Mouse (Mus musculus): Measurements from ENCODE around the gene Fam229b. TPM values are rescaled to one million over a fixed set of nuclear protein-coding genes. Genes with fewer than 3 reads are reported as not detected.

Fam229b gene
- polyA plus RNA-seq, 1 experiment from 2014 or later = 1.3 TPM

DNA sequence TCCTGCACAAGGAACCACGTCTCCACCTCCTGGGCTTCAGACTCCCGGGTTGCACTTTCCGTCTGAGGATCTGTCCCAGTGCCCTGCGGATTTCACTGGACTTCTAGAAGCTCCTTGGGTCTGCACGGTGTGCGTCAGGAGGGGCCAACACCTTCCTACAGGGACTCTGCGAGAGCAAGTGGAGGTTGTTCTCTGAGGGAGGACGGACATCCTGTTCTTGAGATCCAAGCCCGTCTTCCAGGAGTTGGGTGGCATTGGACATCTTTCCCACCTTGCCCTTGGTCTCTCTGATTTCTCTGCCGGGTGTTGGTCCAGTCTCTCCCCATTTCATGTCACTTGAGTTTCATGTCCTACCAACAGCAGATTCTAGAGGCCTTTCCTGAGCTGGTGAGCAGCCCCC lies 30.0 kb upstream of the Fam229b start, which contains the start of gene Ccn6:
Gene Ccn6, minus strand, starts transcription at position 101 of the 400 bp plus-strand sequence.
- Histone ChIP-seq H3K4me1 (replicated peaks) (no peaks in the 10 kb centered on the region), H3K9me3 (replicated peaks) (no peaks in the 10 kb centered on the region), H3K27me3 (peaks cover 36% of the 10 kb centered on the region), H3K9ac (no peak within 1 kb of the TSS), H3K36me3 (no peaks in the 10 kb centered on the region), H3K4me3 (replicated peaks) (no peak within 1 kb of the TSS), H3K27ac (no peak within 1 kb of the TSS), H3K4me2 (peak within 1 kb of the TSS; percentile 40; the same call in 1 of the 2 replicates)
- 75% methylated on average over 10 of the region's 10 CpGs for whole genome bisulfite sequencing (ENCODE audit: insufficient replicate concordance)
- DNase-seq (no peak), ATAC-seq (ENCODE audit: low read depth) (no peak)

DNA sequence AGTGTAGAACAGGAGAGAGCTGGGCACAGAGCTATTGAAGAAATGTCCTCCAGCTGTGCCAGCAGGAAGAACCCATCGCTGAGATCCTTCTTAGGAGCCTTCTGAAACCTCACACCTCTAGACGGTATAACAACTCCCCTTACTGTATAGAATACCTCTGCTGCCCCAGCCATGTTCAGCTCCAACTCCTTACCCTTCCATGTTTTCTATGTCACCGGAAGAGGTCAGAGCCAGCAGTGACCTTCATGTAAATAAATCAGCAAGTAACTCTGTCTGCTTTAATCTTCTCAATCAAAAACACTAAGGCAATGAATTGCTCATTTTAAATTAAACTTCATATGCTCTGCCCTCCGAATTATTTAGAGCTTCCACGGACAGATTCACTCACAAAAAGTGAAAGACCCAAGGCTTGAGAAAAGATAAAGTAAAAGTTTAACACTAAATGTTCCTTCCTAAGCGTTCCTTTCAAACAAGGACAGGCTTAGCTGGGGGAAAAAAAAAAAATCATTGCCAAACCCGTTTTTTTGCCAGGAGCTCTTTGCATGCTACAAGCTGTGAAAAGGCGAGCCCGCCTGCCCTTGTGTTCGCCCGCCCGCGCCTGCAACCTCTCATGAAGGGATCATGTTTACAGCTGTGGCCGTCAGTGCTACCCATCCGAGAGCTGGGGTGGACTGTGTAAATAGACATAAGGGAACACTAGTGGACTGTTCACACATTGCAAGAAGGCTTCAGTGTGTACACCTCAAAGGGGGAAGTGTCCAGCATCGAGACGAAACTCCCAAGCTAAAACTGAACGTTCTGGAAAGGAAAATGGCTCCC lies 29.2 kb upstream of the Fam229b start:
- H3K4me2 ChIP-seq = peak overlapping the region; percentile 40; the same call in 1 of the 2 replicates
- no peak for DNase-seq
- H3K27me3 ChIP-seq = peaks cover 31% of the 10 kb centered on the region
- no peaks in the 10 kb centered on the region for H3K9me3 ChIP-seq (replicated peaks)
- no peak for ATAC-seq (ENCODE audit: low read depth)
- WGBS (ENCODE audit: insufficient replicate concordance) = 47% methylated on average over 18 of the region's 18 CpGs
- no peak overlapping the region for H3K9ac ChIP-seq
- H3K4me1 ChIP-seq (replicated peaks) = no peaks in the 10 kb centered on the region
- no peak overlapping the region for H3K4me3 ChIP-seq (replicated peaks)
- H3K27ac ChIP-seq = no peak overlapping the region
- no peaks in the 10 kb centered on the region for H3K36me3 ChIP-seq

DNA sequence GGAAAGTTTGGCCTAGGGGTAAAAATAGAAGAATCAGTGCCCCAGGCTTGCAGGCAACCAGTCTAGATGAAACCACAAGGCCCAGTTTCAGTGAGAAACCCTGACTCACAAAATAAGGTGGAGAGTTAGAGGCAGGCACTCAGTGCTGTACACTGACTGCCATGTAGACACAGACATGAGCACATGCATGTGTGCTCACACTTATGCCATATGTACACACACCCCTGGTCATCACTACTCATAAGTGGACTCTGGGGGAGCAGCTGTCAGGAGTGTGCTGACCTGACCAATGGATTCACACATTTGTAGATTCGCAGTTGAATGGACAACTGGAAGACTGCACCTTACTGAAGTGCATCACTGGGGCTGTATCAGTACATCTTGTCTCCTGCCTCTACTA lies 27.7 kb upstream of the Fam229b start:
- no peaks in the 10 kb centered on the region for H3K36me3 ChIP-seq
- 71% methylated on average over 1 of the region's 1 CpGs for WGBS (ENCODE audit: insufficient replicate concordance)
- DNase-seq (no peak), ATAC-seq (ENCODE audit: low read depth) (no peak)
- H3K4me2 ChIP-seq = no peak overlapping the region
- no peak overlapping the region for H3K9ac ChIP-seq
- H3K4me1 ChIP-seq (replicated peaks) = no peaks in the 10 kb centered on the region
- peaks cover 19% of the 10 kb centered on the region for H3K27me3 ChIP-seq
- H3K4me3 ChIP-seq (replicated peaks) = no peak overlapping the region
- no peaks in the 10 kb centered on the region for H3K9me3 ChIP-seq (replicated peaks)
- no peak overlapping the region for H3K27ac ChIP-seq

DNA sequence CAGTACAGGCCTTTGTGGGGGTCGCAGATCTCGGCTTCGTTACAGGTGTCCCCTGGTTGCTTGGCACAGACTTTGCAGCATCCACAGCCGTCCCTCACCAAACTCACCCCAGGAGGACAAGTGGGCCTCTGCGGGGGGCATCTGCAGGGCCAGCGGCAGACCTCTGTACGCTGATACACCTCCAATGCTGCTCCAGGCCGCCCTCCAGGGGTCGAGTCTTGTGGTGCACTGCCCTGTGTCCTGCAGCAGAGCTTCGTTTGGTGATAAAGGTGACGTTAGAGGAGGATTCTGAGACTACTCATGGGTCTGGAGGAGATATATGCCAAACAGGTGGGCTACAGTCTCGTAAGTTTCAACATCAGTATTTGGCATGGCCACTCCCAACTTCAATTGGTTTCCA lies 24.6 kb upstream of the Fam229b start:
- Histone ChIP-seq H3K27ac (no peak overlapping the region), H3K4me3 (replicated peaks) (no peak overlapping the region), H3K27me3 (no peaks in the 10 kb centered on the region), H3K4me2 (no peak overlapping the region), H3K36me3 (no peaks in the 10 kb centered on the region), H3K4me1 (replicated peaks) (no peaks in the 10 kb centered on the region), H3K9me3 (replicated peaks) (no peaks in the 10 kb centered on the region), H3K9ac (no peak overlapping the region)
- WGBS (ENCODE audit: insufficient replicate concordance) = 57% methylated on average over 12 of the region's 12 CpGs
- ATAC-seq (ENCODE audit: low read depth) (no peak), DNase-seq (no peak)

DNA sequence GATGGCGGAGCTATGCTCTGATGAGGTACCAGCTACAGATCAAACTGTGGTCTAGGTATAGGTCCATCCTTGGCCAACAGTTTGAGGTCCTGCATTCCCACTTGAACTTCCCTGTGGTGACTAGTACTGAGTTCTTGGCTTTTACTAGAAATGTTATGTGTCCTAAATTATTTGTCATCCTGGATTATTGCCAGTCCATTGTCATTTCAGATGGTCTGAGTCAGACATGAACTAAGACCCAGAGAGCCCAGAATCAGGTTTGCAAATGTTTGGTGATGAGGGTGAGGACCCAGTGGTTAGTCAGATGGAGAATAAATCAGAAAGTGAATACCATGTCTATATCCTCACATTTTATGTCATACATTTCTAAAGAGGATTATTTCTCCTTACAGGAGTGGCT lies 23.6 kb upstream of the Fam229b start:
- Histone ChIP-seq H3K27me3 (no peaks in the 10 kb centered on the region), H3K4me1 (replicated peaks) (no peaks in the 10 kb centered on the region), H3K4me2 (no peak overlapping the region), H3K36me3 (no peaks in the 10 kb centered on the region), H3K9me3 (replicated peaks) (no peaks in the 10 kb centered on the region), H3K9ac (no peak overlapping the region), H3K4me3 (replicated peaks) (no peak overlapping the region), H3K27ac (no peak overlapping the region)
- whole genome bisulfite sequencing (ENCODE audit: insufficient replicate concordance) = 68% methylated on average over 1 of the region's 1 CpGs
- DNase-seq (no peak), ATAC-seq (ENCODE audit: low read depth) (no peak)

DNA sequence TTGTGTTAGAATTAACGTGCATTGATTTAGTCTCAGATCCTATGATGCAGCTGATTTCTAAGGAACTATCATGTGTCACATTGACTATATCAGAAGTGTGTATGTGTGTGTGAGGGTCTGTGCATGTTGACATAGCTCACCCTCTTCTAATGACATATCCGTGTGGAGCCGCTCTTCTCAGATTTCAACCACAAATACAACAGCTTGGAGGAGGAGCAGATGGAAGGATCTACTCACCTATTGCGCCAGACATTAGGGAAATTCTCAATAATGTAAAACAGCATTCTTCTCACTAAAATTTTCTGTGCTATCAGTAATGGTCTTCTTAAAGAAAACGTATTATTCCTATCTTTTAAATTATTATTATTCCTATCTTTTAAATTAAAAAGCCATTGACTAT lies 23.0 kb upstream of the Fam229b start:
- WGBS (ENCODE audit: insufficient replicate concordance) = 73% methylated on average over 5 of the region's 5 CpGs
- Histone ChIP-seq H3K4me1 (replicated peaks) (no peaks in the 10 kb centered on the region), H3K9ac (no peak overlapping the region), H3K4me2 (no peak overlapping the region), H3K27ac (no peak overlapping the region), H3K4me3 (replicated peaks) (no peak overlapping the region), H3K36me3 (no peaks in the 10 kb centered on the region), H3K27me3 (no peaks in the 10 kb centered on the region), H3K9me3 (replicated peaks) (no peaks in the 10 kb centered on the region)
- no peak for ATAC-seq (ENCODE audit: low read depth)
- no peak for DNase-seq

DNA sequence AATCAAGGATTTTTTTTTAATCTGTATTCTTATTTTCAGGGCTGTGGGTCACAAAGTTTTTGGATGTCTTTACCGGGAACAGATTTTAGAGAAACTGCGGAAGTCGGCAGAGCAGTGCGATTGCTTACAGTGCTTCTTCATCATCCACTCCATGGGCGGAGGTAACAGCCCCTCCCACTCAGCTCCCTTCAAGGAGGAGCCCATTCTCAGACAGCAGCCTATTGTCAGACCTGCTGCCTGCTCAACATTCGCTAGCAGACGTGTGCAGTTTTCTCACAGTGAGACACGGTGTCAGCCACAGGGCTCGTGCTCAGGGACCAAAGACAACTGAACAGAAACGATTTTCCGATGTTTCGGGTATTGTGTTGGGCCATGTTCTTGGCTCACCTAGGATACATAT lies 8.5 kb upstream of the Fam229b start:
- Histone ChIP-seq H3K4me3 (replicated peaks) (no peak overlapping the region), H3K4me2 (no peak overlapping the region), H3K27ac (no peak overlapping the region), H3K27me3 (no peaks in the 10 kb centered on the region), H3K36me3 (peaks cover 60% of the 10 kb centered on the region), H3K9me3 (replicated peaks) (no peaks in the 10 kb centered on the region), H3K9ac (no peak overlapping the region), H3K4me1 (replicated peaks) (peaks cover 10% of the 10 kb centered on the region)
- WGBS (ENCODE audit: insufficient replicate concordance) = 91% methylated on average over 12 of the region's 12 CpGs
- DNase-seq = no peak
- no peak for ATAC-seq (ENCODE audit: low read depth)

DNA sequence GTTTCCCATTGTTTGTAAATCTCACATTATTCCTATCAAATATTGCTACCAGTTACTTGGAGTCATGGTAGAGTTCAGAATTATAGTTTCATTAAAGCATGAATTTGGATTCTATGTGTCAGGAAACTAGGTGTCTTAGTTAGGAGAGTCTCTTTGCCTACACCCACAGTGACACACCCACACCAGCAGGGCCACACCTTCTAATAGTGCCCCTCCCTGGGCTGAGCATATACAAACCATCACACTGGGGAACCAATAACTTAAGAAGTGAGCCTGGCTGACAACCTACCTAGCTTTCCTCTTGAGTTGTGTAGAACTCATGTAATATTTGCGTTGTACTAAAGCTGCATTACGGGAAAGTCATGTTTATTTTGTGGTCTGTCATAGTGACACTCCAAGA lies 7.7 kb upstream of the Fam229b start:
- H3K27me3 ChIP-seq = no peaks in the 10 kb centered on the region
- ATAC-seq (ENCODE audit: low read depth) (peak; percentile 65), DNase-seq (no peak)
- H3K9me3 ChIP-seq (replicated peaks) = no peaks in the 10 kb centered on the region
- H3K4me2 ChIP-seq = no peak overlapping the region
- peaks cover 63% of the 10 kb centered on the region for H3K36me3 ChIP-seq
- no peak overlapping the region for H3K9ac ChIP-seq
- H3K4me3 ChIP-seq (replicated peaks) = no peak overlapping the region
- H3K4me1 ChIP-seq (replicated peaks) = peaks cover 10% of the 10 kb centered on the region
- H3K27ac ChIP-seq = no peak overlapping the region
- WGBS (ENCODE audit: insufficient replicate concordance) = 84% methylated on average over 2 of the region's 2 CpGs

DNA sequence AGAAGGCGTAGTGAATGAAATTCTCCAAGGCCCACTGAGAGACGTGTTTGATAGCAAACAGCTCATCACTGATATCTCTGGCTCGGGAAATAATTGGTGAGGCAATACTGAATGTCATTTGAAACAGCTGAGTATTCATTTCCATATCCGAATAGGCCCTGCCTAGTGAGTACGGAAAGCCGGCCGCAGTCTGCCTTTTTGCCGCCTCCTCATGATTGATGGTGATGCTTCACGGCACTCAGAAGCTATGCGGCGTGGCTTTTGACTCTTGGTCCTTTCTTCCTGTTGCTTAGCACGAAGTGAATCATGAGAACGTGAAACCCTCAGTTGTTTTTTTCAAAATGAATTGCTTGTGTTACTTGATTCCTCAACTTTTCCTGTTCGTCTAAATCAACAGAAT lies 7.1 kb upstream of the Fam229b start:
- Histone ChIP-seq H3K36me3 (peaks cover 58% of the 10 kb centered on the region), H3K27me3 (no peaks in the 10 kb centered on the region), H3K4me3 (replicated peaks) (no peak overlapping the region), H3K4me1 (replicated peaks) (peaks cover 10% of the 10 kb centered on the region), H3K4me2 (no peak overlapping the region), H3K9ac (no peak overlapping the region), H3K27ac (no peak overlapping the region), H3K9me3 (replicated peaks) (no peaks in the 10 kb centered on the region)
- WGBS (ENCODE audit: insufficient replicate concordance) = 86% methylated on average over 14 of the region's 14 CpGs
- no peak for ATAC-seq (ENCODE audit: low read depth)
- no peak for DNase-seq

DNA sequence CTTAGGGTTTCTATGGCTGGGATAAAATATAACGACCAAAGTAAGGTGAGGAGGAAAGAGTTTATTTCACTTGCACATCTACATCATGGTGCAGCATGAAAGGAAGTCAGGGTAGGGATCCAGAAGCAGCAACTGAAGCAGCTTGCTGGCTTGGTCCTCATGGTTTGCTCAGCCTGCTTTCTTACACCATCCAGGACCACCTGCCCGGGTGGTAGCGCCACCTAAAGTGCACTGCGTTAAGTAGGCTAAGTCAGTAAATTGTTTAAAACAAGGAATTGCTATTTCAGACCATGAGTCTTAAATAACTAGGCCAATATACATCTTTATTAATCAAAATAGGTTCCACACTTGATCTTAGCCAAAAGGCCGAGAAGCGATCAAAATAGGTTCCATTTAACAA lies 5.0 kb upstream of the Fam229b start:
- Histone ChIP-seq H3K4me1 (replicated peaks) (peaks cover 20% of the 10 kb centered on the region), H3K36me3 (peaks cover 44% of the 10 kb centered on the region), H3K9me3 (replicated peaks) (no peaks in the 10 kb centered on the region), H3K27me3 (no peaks in the 10 kb centered on the region), H3K9ac (no peak overlapping the region), H3K4me3 (replicated peaks) (no peak overlapping the region), H3K27ac (no peak overlapping the region), H3K4me2 (no peak overlapping the region)
- 81% methylated on average over 6 of the region's 6 CpGs for WGBS (ENCODE audit: insufficient replicate concordance)
- ATAC-seq (ENCODE audit: low read depth) = no peak
- no peak for DNase-seq

DNA sequence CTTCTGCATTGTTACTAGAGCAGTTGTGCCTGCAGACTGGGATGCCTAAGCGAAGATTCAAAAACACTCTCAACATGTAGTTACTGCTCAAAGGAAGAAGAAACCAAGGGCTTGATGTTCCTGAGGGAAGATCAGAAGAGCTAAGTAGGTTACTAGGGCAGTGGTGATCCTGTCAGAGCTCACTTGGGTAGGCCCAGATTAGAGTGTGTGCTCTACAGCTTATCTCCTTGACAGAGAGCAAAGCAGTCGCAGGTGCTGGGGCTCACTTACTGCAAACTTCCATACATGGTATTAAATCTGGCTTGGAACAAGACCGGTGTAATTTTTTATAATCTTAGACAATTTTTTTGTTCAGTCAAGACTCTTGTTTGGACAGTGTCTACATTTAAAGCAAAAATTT lies 4.1 kb upstream of the Fam229b start:
- no peak for DNase-seq
- no peak for ATAC-seq (ENCODE audit: low read depth)
- WGBS (ENCODE audit: insufficient replicate concordance) = 65% methylated on average over 3 of the region's 3 CpGs
- Histone ChIP-seq H3K4me1 (replicated peaks) (peaks cover 25% of the 10 kb centered on the region), H3K36me3 (peaks cover 42% of the 10 kb centered on the region), H3K27ac (no peak overlapping the region), H3K9me3 (replicated peaks) (no peaks in the 10 kb centered on the region), H3K27me3 (no peaks in the 10 kb centered on the region), H3K9ac (no peak overlapping the region), H3K4me3 (replicated peaks) (no peak overlapping the region), H3K4me2 (no peak overlapping the region)

DNA sequence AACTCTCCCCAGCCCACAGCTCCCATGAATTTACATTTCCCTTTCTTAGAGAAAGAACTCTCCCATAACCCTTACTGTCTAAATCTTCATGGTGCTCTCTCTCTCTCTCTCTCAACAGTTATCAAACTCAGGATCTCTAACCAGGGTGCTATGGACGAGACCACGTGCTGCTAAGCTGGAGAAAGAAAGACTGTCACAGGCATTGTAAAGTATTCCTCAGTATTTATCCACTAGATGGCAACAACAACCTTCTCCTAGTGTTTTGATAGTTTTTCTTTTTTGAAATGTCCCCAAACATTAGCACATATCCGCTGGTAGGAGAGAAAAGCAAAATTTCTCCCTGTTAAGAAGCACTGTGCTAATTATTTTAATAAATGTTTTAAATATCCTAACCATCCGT lies 12.3 kb downstream of the Fam229b start:
- Histone ChIP-seq H3K4me3 (replicated peaks) (no peak overlapping the region), H3K4me1 (replicated peaks) (no peaks in the 10 kb centered on the region), H3K36me3 (no peaks in the 10 kb centered on the region), H3K4me2 (no peak overlapping the region), H3K9me3 (replicated peaks) (no peaks in the 10 kb centered on the region), H3K27me3 (no peaks in the 10 kb centered on the region), H3K9ac (no peak overlapping the region), H3K27ac (no peak overlapping the region)
- WGBS (ENCODE audit: insufficient replicate concordance) = 25% methylated on average over 4 of the region's 4 CpGs
- no peak for DNase-seq
- ATAC-seq (ENCODE audit: low read depth) = no peak
